8 mouse cellular contexts compared by ENCODE assay signal in genomic region chr16:30977186-30977585, GRCm38 (mm10).
DNase-seq lines count a peak whose midpoint lies in the region; ATAC-seq lines count a peak whose summit lies in the region.

No protein-coding gene starts in this region.

- peak; percentile 96 for DNase-seq in embryo, embryonic 10 days (ENCODE audit: low spot score)
- peak; percentile 93 for DNase-seq in gastrocnemius, postnatal 14 days
- peak; percentile 88 to 95 for DNase-seq in left cerebral cortex, postnatal 10 days (ENCODE audit: extremely low spot score in 1 of 2, low spot score in 2 of 2)
- DNase-seq in right cerebral cortex, postnatal 25 days, result peak; percentile 85
- peak; percentile 84 to 93 for DNase-seq in urinary bladder, postnatal 4 days (ENCODE audit: low spot score in 2 of 2)

- intact Hi-C loops in gastrocnemius, postnatal 14 days (cut with DNase I; ENCODE audit: low total_unique reads), result loop anchor here (5.0 kb wide), 1 partner anchor 95 kb away; no protein-coding TSS in a partner anchor
- intact Hi-C loops in left cerebral cortex, postnatal 10 days (cut with DNase I), result loop anchor here (5.0 kb wide), 2 partner anchors 90 to 380 kb away; partner anchors contain the start of gene Fam43a

- peak; percentile 95 for ATAC-seq in activated CD4-positive, CD25-positive, alpha-beta regulatory T cell, adult 4 months
- ATAC-seq in inflammation-experienced regulatory T-cells, adult 6 months, result peak; percentile 97
- ATAC-seq in megakaryocyte-erythroid progenitor cell, adult 5-6 weeks (replicated peaks; ENCODE audit: low FRiP score, low TSS enrichment, poor library complexity, severe bottlenecking), result peak; percentile 98

Comparison
In these comparisons a context has a peak if more than half of its experiments do, and no peak if none do; other contexts are left out.
1. Peak in every context shown above with its lines: DNase-seq and ATAC-seq.